Mouse (Mus musculus): ENCODE measurements around the gene C3. TPM values are rescaled to one million over a fixed set of nuclear protein-coding genes. Genes with fewer than 3 reads are reported as not detected.
A peak's percentile ranks its signal among the peaks of the same experiment; 100 is the strongest.

Gene C3
- polyA plus RNA-seq, 1 experiment from 2014 or later: 0.82 TPM

- no peak for ATAC-seq (ENCODE audit: low read depth)
- WGBS: 95% methylated on average over 14 of the region's 14 CpGs
Observed at GRCm38 (mm10) chr17:57255354-57255753, 27.4 kb upstream of the C3 start.

GRCm38 (mm10) chr17:57253306-57253705 is 25.4 kb upstream of the C3 start:
- Histone ChIP-seq H3K27me3 (ENCODE audit: control insufficient read depth, insufficient read depth, low read length) (no peaks in the 10 kb centered on the region), H3K9me3 (ENCODE audit: control insufficient read depth, low read length) (no peaks in the 10 kb centered on the region), H3K9ac (replicated peaks; ENCODE audit: low read depth, low read length) (no peak overlapping the region), H3K27ac (ENCODE audit: low read depth, low read length) (no peak overlapping the region), H3K4me1 (ENCODE audit: control insufficient read depth, insufficient read depth, low read length) (peaks cover 10% of the 10 kb centered on the region; the same call in 1 of the 2 replicates), H3K4me3 (ENCODE audit: low read depth, low read length) (no peak overlapping the region), H3K36me3 (ENCODE audit: control insufficient read depth, insufficient read depth, low read length) (no peaks in the 10 kb centered on the region), H3K4me2 (ENCODE audit: low read depth, low read length) (no peak overlapping the region)
- ATAC-seq (ENCODE audit: low read depth): no peak
- WGBS: 86% methylated on average over 6 of the region's 6 CpGs

More at GRCm38 (mm10) chr17:57255354-57255753, 27.4 kb upstream of the C3 start:
- Histone ChIP-seq H3K4me3 (ENCODE audit: low read depth, low read length) (no peak overlapping the region), H3K27ac (ENCODE audit: low read depth, low read length) (no peak overlapping the region), H3K36me3 (ENCODE audit: control insufficient read depth, insufficient read depth, low read length) (no peaks in the 10 kb centered on the region), H3K27me3 (ENCODE audit: control insufficient read depth, insufficient read depth, low read length) (no peaks in the 10 kb centered on the region), H3K9me3 (ENCODE audit: control insufficient read depth, low read length) (no peaks in the 10 kb centered on the region), H3K4me1 (ENCODE audit: control insufficient read depth, insufficient read depth, low read length) (0 out of 2 replicates have a peak, but pooled peaks cover 2% of the 10 kb centered on the region), H3K9ac (replicated peaks; ENCODE audit: low read depth, low read length) (no peak overlapping the region), H3K4me2 (ENCODE audit: low read depth, low read length) (no peak overlapping the region)

DNA sequence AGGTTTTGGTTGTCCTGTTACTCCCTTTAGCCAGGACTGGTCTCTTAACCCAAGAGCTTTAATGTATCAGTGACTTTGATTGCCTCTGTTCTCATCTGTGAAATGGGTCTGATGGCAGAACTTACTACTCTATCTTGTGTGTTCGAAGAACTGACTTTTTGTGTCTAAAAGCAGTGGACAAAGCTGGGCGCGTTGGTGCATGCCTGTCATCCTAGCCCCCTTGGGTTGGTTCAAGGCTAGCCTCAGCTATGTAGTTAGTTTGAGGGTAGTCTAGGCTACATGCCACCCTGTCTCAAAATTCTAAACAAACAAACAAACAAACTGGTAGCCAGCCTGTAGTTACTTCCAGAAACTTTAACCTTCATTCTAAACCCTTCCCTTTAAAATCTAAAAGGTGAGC is 23.5 kb upstream of the C3 start:
- no peak overlapping the region for H3K27ac ChIP-seq (ENCODE audit: low read depth, low read length)
- H3K4me1 ChIP-seq (ENCODE audit: control insufficient read depth, insufficient read depth, low read length): peaks cover 15% of the 10 kb centered on the region; the same call in 1 of the 2 replicates
- no peak overlapping the region for H3K9ac ChIP-seq (replicated peaks; ENCODE audit: low read depth, low read length)
- no peaks in the 10 kb centered on the region for H3K36me3 ChIP-seq (ENCODE audit: control insufficient read depth, insufficient read depth, low read length)
- no peaks in the 10 kb centered on the region for H3K9me3 ChIP-seq (ENCODE audit: control insufficient read depth, low read length)
- 96% methylated on average over 3 of the region's 3 CpGs for WGBS
- no peaks in the 10 kb centered on the region for H3K27me3 ChIP-seq (ENCODE audit: control insufficient read depth, insufficient read depth, low read length)
- no peak for ATAC-seq (ENCODE audit: low read depth)
- H3K4me3 ChIP-seq (ENCODE audit: low read depth, low read length): no peak overlapping the region
- H3K4me2 ChIP-seq (ENCODE audit: low read depth, low read length): no peak overlapping the region

- Histone ChIP-seq H3K4me2 (ENCODE audit: low read depth, low read length) (peak overlapping the region; percentile 89), H3K4me1 (ENCODE audit: control insufficient read depth, insufficient read depth, low read length) (peaks cover 15% of the 10 kb centered on the region; the same call in 1 of the 2 replicates), H3K27ac (ENCODE audit: low read depth, low read length) (no peak overlapping the region), H3K4me3 (ENCODE audit: low read depth, low read length) (peak overlapping the region; percentile 52), H3K9me3 (ENCODE audit: control insufficient read depth, low read length) (no peaks in the 10 kb centered on the region), H3K9ac (replicated peaks; ENCODE audit: low read depth, low read length) (peak overlapping the region; percentile 4; the same call in 1 of the 2 replicates), H3K36me3 (ENCODE audit: control insufficient read depth, insufficient read depth, low read length) (no peaks in the 10 kb centered on the region), H3K27me3 (ENCODE audit: control insufficient read depth, insufficient read depth, low read length) (no peaks in the 10 kb centered on the region)
- WGBS: 3% methylated on average over 33 of the region's 33 CpGs
- no peak for ATAC-seq (ENCODE audit: low read depth)
Observed at GRCm38 (mm10) chr17:57250461-57251160, 22.7 kb upstream of the C3 start.

GRCm38 (mm10) chr17:57249186-57250181 is 21.5 kb upstream of the C3 start, which contains the start of gene Trip10:
Trip10 (plus strand) TSS chr17:57249455.
- no peaks in the 10 kb centered on the region for H3K36me3 ChIP-seq (ENCODE audit: control insufficient read depth, insufficient read depth, low read length)
- peak within 1 kb of the TSS; percentile 46; the same call in 1 of the 2 replicates for H3K9ac ChIP-seq (replicated peaks; ENCODE audit: low read depth, low read length)
- no peaks in the 10 kb centered on the region for H3K27me3 ChIP-seq (ENCODE audit: control insufficient read depth, insufficient read depth, low read length)
- no peaks in the 10 kb centered on the region for H3K9me3 ChIP-seq (ENCODE audit: control insufficient read depth, low read length)
- peak within 1 kb of the TSS; percentile 52 for H3K4me3 ChIP-seq (ENCODE audit: low read depth, low read length)
- H3K4me1 ChIP-seq (ENCODE audit: control insufficient read depth, insufficient read depth, low read length): peaks cover 15% of the 10 kb centered on the region; the same call in 1 of the 2 replicates
- under 1% methylated on average over 48 of the region's 52 CpGs for WGBS
- H3K27ac ChIP-seq (ENCODE audit: low read depth, low read length): peak within 1 kb of the TSS; percentile 55
- peak; percentile 7; the same call in 1 of the 2 replicates for ATAC-seq (ENCODE audit: low read depth)
- peak within 1 kb of the TSS; percentile 89 for H3K4me2 ChIP-seq (ENCODE audit: low read depth, low read length)

DNA sequence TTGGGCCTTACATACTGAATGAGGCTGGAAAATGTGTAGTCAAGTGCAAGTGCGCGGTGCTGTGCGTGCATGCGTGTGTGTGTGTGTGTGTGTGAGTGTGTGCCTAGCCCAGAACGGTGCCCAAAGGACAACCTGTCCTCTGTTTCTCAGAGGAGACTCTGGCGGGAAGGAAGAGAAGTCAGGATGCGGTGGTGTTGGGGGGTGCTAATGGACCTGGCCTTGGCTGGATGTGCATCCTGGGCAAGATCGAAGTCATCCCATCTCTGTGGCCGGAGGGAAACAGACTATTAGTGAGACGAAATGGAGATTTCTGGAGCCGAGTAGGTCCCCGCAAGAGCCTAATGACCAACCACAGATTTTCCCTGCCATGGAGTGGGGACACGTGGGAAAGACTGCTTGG is 20.8 kb upstream of the C3 start:
- WGBS: 10% methylated on average over 13 of the region's 13 CpGs
- Histone ChIP-seq H3K27me3 (ENCODE audit: control insufficient read depth, insufficient read depth, low read length) (no peaks in the 10 kb centered on the region), H3K27ac (ENCODE audit: low read depth, low read length) (peak overlapping the region; percentile 55), H3K4me1 (ENCODE audit: control insufficient read depth, insufficient read depth, low read length) (peaks cover 15% of the 10 kb centered on the region; the same call in 1 of the 2 replicates), H3K4me2 (ENCODE audit: low read depth, low read length) (peak overlapping the region; percentile 89), H3K36me3 (ENCODE audit: control insufficient read depth, insufficient read depth, low read length) (no peaks in the 10 kb centered on the region), H3K9ac (replicated peaks; ENCODE audit: low read depth, low read length) (0 out of 2 replicates have a peak overlapping the region, but pooled peaks have one; percentile 16), H3K9me3 (ENCODE audit: control insufficient read depth, low read length) (no peaks in the 10 kb centered on the region), H3K4me3 (ENCODE audit: low read depth, low read length) (peak overlapping the region; percentile 52)
- ATAC-seq (ENCODE audit: low read depth): no peak

GRCm38 (mm10) chr17:57248201-57248699 is 20.3 kb upstream of the C3 start, which contains the start of gene Gpr108:
Gpr108 (minus strand) TSS chr17:57248446.
- ATAC-seq (ENCODE audit: low read depth): peak; percentile 69
- no peaks in the 10 kb centered on the region for H3K27me3 ChIP-seq (ENCODE audit: control insufficient read depth, insufficient read depth, low read length)
- no peaks in the 10 kb centered on the region for H3K36me3 ChIP-seq (ENCODE audit: control insufficient read depth, insufficient read depth, low read length)
- H3K9me3 ChIP-seq (ENCODE audit: control insufficient read depth, low read length): no peaks in the 10 kb centered on the region
- 0% methylated on average over 12 of the region's 12 CpGs for WGBS
- peak within 1 kb of the TSS; percentile 80 for H3K9ac ChIP-seq (replicated peaks; ENCODE audit: low read depth, low read length)
- peak within 1 kb of the TSS; percentile 89 for H3K4me2 ChIP-seq (ENCODE audit: low read depth, low read length)
- H3K27ac ChIP-seq (ENCODE audit: low read depth, low read length): peak within 1 kb of the TSS; percentile 97
- H3K4me1 ChIP-seq (ENCODE audit: control insufficient read depth, insufficient read depth, low read length): peaks cover 15% of the 10 kb centered on the region; the same call in 1 of the 2 replicates
- peak within 1 kb of the TSS; percentile 52 for H3K4me3 ChIP-seq (ENCODE audit: low read depth, low read length)

- under 1% methylated on average over 46 of the region's 46 CpGs for WGBS
- peak overlapping the region; percentile 97 for H3K27ac ChIP-seq (ENCODE audit: low read depth, low read length)
- H3K4me2 ChIP-seq (ENCODE audit: low read depth, low read length): peak overlapping the region; percentile 89
- peak overlapping the region; percentile 52 for H3K4me3 ChIP-seq (ENCODE audit: low read depth, low read length)
- peak; percentile 94 for ATAC-seq (ENCODE audit: low read depth)
- no peaks in the 10 kb centered on the region for H3K9me3 ChIP-seq (ENCODE audit: control insufficient read depth, low read length)
- no peaks in the 10 kb centered on the region for H3K36me3 ChIP-seq (ENCODE audit: control insufficient read depth, insufficient read depth, low read length)
- peaks cover 15% of the 10 kb centered on the region; the same call in 1 of the 2 replicates for H3K4me1 ChIP-seq (ENCODE audit: control insufficient read depth, insufficient read depth, low read length)
- H3K9ac ChIP-seq (replicated peaks; ENCODE audit: low read depth, low read length): peak overlapping the region; percentile 80
- H3K27me3 ChIP-seq (ENCODE audit: control insufficient read depth, insufficient read depth, low read length): no peaks in the 10 kb centered on the region
Observed at GRCm38 (mm10) chr17:57247393-57248200, 19.7 kb upstream of the C3 start.
